Mouse (Mus musculus): ENCODE measurements at regions not wholly inside any gene's neighbourhood (a gene's known extent, or its start where the extent isn't known, plus 50 kb on each side); places are given as distances from the start of the nearest gene placed in this dataset.

DNA sequence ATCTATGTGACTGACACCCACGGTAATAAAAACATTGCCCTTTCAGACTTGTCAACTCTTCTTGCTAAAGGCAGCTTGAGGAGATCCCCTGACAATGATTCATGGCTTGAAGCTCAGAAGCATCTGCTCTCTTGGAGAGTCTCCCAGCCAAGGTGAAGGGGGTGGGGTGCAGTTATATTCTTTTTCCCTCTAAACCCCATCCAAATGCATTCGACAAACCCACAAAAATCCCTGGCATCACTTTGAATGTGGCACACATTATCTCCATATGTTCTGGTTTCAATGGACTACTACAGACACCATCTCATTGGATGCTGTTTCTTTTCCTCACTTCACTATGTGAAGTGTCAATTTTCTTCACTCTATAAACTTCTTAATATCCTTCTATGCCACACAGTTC, 603.0 kb upstream of the Rag2 start:
- no peak for TF ChIP-seq CTCF (conservative IDR thresholded peaks at IDR 0.05; ENCODE audit: low read length)
- TF ChIP-seq NANOG (IDR thresholded peaks at IDR 0.05; ENCODE audit: borderline replicate concordance, low read length) = no peak

All from E14TG2a.4 (cell line).